9 mouse cellular contexts compared by ENCODE assay signal in the genomic region with DNA sequence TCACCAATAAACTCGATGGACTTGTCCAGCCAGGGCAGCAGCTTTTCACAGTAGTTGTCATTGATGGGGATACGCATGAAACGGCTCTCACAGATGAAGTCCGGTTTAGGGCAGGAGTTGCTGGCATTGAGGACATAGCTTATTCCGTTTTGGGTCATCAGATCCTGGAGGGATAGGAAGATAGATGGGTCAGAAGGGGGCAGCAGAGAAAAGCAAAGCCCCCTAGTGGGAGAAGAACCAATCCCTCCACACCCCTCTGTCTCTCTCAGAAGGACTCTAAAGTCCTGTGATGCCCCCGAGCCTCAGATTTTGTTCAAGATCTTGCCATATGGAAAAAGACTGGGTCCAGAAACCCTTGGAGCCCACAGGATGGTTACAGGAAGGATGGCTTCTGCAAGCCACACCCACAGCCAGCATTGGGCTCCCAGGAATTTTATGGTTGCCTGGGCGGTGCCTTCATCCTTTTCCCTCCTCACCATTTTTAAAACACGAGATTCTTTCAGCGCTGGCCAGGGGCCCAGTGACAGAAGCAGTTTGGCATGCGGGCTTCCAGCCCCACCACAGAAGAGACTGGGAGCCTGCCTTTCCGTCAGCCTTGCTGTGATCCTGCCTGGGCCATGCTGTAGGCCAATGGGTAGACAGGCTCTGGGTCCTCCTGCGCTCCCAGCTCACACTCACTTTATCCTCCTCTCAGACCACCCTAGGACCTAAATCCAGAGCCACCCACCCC. TPM values are rescaled to one million over a fixed set of nuclear protein-coding genes. Genes with fewer than 3 reads are reported as not detected.
DNase-seq lines count a peak whose midpoint lies in the region; ATAC-seq and TF ChIP-seq lines count a peak whose summit lies in the region.
"Had no signal": no experiment of that assay in that cellular context is flagged by ENCODE, and none has a peak within 500 bp of the region (broad histone marks: within the 10 kb centered on the region; RNA-seq: fewer than 3 reads in every experiment).

No protein-coding gene starts in this region.

- TF ChIP-seq POLR2A in limb, embryonic 14.5 days (IDR thresholded peaks at IDR 0.05; ENCODE audit: borderline replicate concordance, extremely low read depth, insufficient read depth, insufficient read length): no peak

- H3K4me1 ChIP-seq in heart, embryonic 11.5 days (ENCODE audit: control insufficient read depth, insufficient read depth, low read length): peaks cover 27% of the 10 kb centered on the region
- H3K4me1 ChIP-seq in limb, embryonic 14.5 days (ENCODE audit: control insufficient read depth, insufficient read depth, low read length): peaks cover 10% of the 10 kb centered on the region

- peaks cover 44% of the 10 kb centered on the region for H3K27me3 ChIP-seq in heart, embryonic 11.5 days (ENCODE audit: control insufficient read depth, insufficient read depth, low read length)
- H3K27me3 ChIP-seq in limb, embryonic 14.5 days (ENCODE audit: control insufficient read depth, insufficient read depth, low read length): peaks cover 57% of the 10 kb centered on the region

- 0 out of 2 replicates have a peak, but pooled peaks have one; percentile 24 for ATAC-seq in heart, embryonic 11.5 days (replicated peaks; ENCODE audit: insufficient number of reproducible peaks, low FRiP score, low TSS enrichment)
- no peak for ATAC-seq in limb, embryonic 14.5 days (ENCODE audit: low FRiP score, low read depth)
- ATAC-seq in erythroid progenitor cell, adult 5-6 weeks (replicated peaks; ENCODE audit: low FRiP score, poor library complexity, severe bottlenecking): no peak

- no peak overlapping the region for H3K4me2 ChIP-seq in heart, embryonic 11.5 days
- no peak overlapping the region for H3K4me2 ChIP-seq in limb, embryonic 14.5 days (replicated peaks; ENCODE audit: low read depth, low read length, severe bottlenecking)

- H3K4me3 ChIP-seq in heart, embryonic 11.5 days (ENCODE audit: low read depth, low read length): no peak overlapping the region
- H3K4me3 ChIP-seq in limb, embryonic 14.5 days (replicated peaks; ENCODE audit: low read length): 0 out of 2 replicates have a peak overlapping the region, but pooled peaks have one; percentile 1

- no peak overlapping the region for H3K9ac ChIP-seq in heart, embryonic 11.5 days (ENCODE audit: low read depth, low read length)
- H3K9ac ChIP-seq in limb, embryonic 14.5 days (ENCODE audit: low read depth, low read length, severe bottlenecking): no peak overlapping the region

- no peak overlapping the region for H3K27ac ChIP-seq in heart, embryonic 11.5 days (ENCODE audit: low read depth, low read length)
- 0 out of 2 replicates have a peak overlapping the region, but pooled peaks have one; percentile 43 for H3K27ac ChIP-seq in limb, embryonic 14.5 days (replicated peaks; ENCODE audit: low read depth, low read length)

- peak; percentile 76 to 77 for DNase-seq in right cerebral cortex, postnatal 10 days (ENCODE audit: low spot score in 2 of 2)
- DNase-seq in right cerebral cortex, postnatal 25 days: no peak
- DNase-seq in cerebellum, adult 9-11 months: peak; percentile 70
- peak; percentile 55 for DNase-seq in limb, embryonic 14.5 days (ENCODE audit: low spot score)
- DNase-seq in thymus, postnatal 10 days (ENCODE audit: low spot score in 2 of 2): no peak

- 38% methylated on average over 12 of the region's 12 CpGs for WGBS in heart, embryonic 11.5 days (ENCODE audit: insufficient replicate concordance)
- whole genome bisulfite sequencing in limb, embryonic 14.5 days: 25% methylated on average over 12 of the region's 12 CpGs

- H3K36me3 ChIP-seq in heart, embryonic 11.5 days (ENCODE audit: control insufficient read depth, insufficient read depth, low read length): peaks cover 2% of the 10 kb centered on the region; the same call in 1 of the 2 replicates
- H3K36me3 ChIP-seq in limb, embryonic 14.5 days (ENCODE audit: control insufficient read depth, insufficient read depth, low read length): peaks cover 4% of the 10 kb centered on the region; the same call in 1 of the 2 replicates

- no peaks in the 10 kb centered on the region for H3K9me3 ChIP-seq in heart, embryonic 11.5 days (replicated peaks; ENCODE audit: control insufficient read depth, low read length)
- no peaks in the 10 kb centered on the region for H3K9me3 ChIP-seq in limb, embryonic 14.5 days (ENCODE audit: control insufficient read depth, low read length)

RNA-seq across cellular contexts. Expression of gene Dusp8, which starts 11.9 kb away (rescaled TPM):
- 9.6 and 10.1 TPM in 2 replicates for polyA plus RNA-seq in heart, embryonic 11.5 days (2014; fragmentation: Nextera tagmentation; extraction: Ambion mirVana)
- 4.1 and 5.4 TPM in 2 replicates for polyA plus RNA-seq in limb, embryonic 14.5 days (2012; rRNA removed)
- polyA plus RNA-seq in limb, embryonic 14.5 days (2014; fragmentation: Nextera tagmentation; extraction: Ambion mirVana): 3.5 TPM in 2 replicates
- 21.6 and 23.5 TPM in 2 replicates for total RNA-seq in erythroid progenitor cell, adult 5-6 weeks (2015; ENCODE audit: low replicate concordance)
- 8.1 and 11.2 TPM in 2 replicates for total RNA-seq in erythroid progenitor cell, adult 5-6 weeks (2017; ENCODE audit: low replicate concordance)
- total RNA-seq: neutrophil, adult 5-6 weeks had no signal

RNA-seq across cellular contexts. Expression of gene Mob2, which starts 22.9 kb away (rescaled TPM):
- polyA plus RNA-seq in heart, embryonic 11.5 days (2014; fragmentation: Nextera tagmentation; extraction: Ambion mirVana): 48.3 and 50.3 TPM in 2 replicates
- 55.2 and 56.2 TPM in 2 replicates for polyA plus RNA-seq in limb, embryonic 14.5 days (2012; rRNA removed)
- 73.6 and 76.9 TPM in 2 replicates for polyA plus RNA-seq in limb, embryonic 14.5 days (2014; fragmentation: Nextera tagmentation; extraction: Ambion mirVana)
- total RNA-seq in erythroid progenitor cell, adult 5-6 weeks (2015; ENCODE audit: low replicate concordance): 74.6 and 92.6 TPM in 2 replicates
- total RNA-seq in erythroid progenitor cell, adult 5-6 weeks (2017; ENCODE audit: low replicate concordance): 59.1 and 69.3 TPM in 2 replicates

RNA-seq across cellular contexts. Expression of gene Gm45618, which starts 36.8 kb away (rescaled TPM):
- not detected in 2 replicates for polyA plus RNA-seq in heart, embryonic 11.5 days (2014; fragmentation: Nextera tagmentation; extraction: Ambion mirVana)
- not detected in 2 replicates for polyA plus RNA-seq in limb, embryonic 14.5 days (2012; rRNA removed)
- polyA plus RNA-seq in limb, embryonic 14.5 days (2014; fragmentation: Nextera tagmentation; extraction: Ambion mirVana): not detected in 2 replicates
- total RNA-seq in erythroid progenitor cell, adult 5-6 weeks (2015; ENCODE audit: low replicate concordance): not detected in 2 replicates
- not detected in 2 replicates for total RNA-seq in erythroid progenitor cell, adult 5-6 weeks (2017; ENCODE audit: low replicate concordance)
- total RNA-seq: layer of hippocampus, postnatal 10 days; neutrophil, adult 5-6 weeks had no signal

RNA-seq across cellular contexts. Expression of gene Gm39115, which starts 52.1 kb away (rescaled TPM):
- not detected in 2 replicates for polyA plus RNA-seq in heart, embryonic 11.5 days (2014; fragmentation: Nextera tagmentation; extraction: Ambion mirVana)
- polyA plus RNA-seq in limb, embryonic 14.5 days (2012; rRNA removed): not detected in 2 replicates
- polyA plus RNA-seq in limb, embryonic 14.5 days (2014; fragmentation: Nextera tagmentation; extraction: Ambion mirVana): not detected in 2 replicates
- total RNA-seq in erythroid progenitor cell, adult 5-6 weeks (2015; ENCODE audit: low replicate concordance): not detected in 2 replicates
- total RNA-seq in erythroid progenitor cell, adult 5-6 weeks (2017; ENCODE audit: low replicate concordance): not detected in 2 replicates
- total RNA-seq: layer of hippocampus, postnatal 10 days; neutrophil, adult 5-6 weeks had no signal

Comparison
In these comparisons a context has a peak if more than half of its experiments do, and no peak if none do; other contexts are left out.
1. DNase-seq: peak in right cerebral cortex, postnatal 10 days (2 of 2), cerebellum, adult 9-11 months (single experiment) and limb, embryonic 14.5 days (single experiment); none in right cerebral cortex, postnatal 25 days (single experiment) and thymus, postnatal 10 days (0 of 2).